Mouse (Mus musculus) C2C12 (cell line): ENCODE data around the gene Olfr593.

Experiments used
- CTCF ChIP-seq: IDR thresholded peaks from one replicate; pipeline ENCODE4 v1.5.1; 2011; ENCODE audit not compliant: control insufficient read depth, insufficient read depth, insufficient read length
- MAX ChIP-seq: IDR thresholded peaks from one replicate; pipeline ENCODE4 v1.6.1; 2011; ENCODE audit warnings: mild to moderate bottlenecking, control low read depth
- MYOD1 ChIP-seq: IDR thresholded peaks from one replicate; pipeline ENCODE4 v1.6.1; 2011; ENCODE audit warnings: low read depth; ENCODE audit not compliant: control insufficient read depth, insufficient read length
- USF1 ChIP-seq: IDR thresholded peaks from one replicate; pipeline ENCODE4 v1.6.1; 2011; ENCODE audit warnings: low read depth, mild to moderate bottlenecking, control low read depth, moderate library complexity

GRCm38 (mm10) chr7:103211562-103211961 lies at the start of gene Olfr593:
- TF ChIP-seq CTCF (no peak), MYOD1 (no peak), USF1 (no peak), MAX (no peak)
